14 mouse cellular contexts compared by ENCODE assay signal in the genomic region with DNA sequence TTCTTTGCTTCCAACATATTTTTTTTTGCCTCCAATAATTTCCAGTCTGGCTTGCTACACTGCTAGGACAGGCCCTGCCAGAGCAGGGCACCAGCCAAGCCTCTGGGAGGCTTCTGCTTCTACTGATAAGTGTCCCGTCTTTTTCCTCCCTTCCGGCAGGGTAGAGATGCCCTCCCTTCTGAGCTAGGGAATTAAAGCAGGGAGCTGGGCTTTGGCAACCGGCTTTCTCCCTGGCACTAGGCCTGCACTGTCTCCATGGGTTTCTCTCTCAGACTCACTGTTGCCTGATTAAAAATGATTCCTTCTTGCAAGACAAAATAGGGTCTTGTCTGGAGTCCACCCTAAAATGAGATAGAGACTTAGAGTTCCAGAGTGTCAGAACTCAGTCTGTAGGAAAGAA.
A peak's percentile ranks its signal among the peaks of the same experiment; 100 is the strongest.
DNase-seq lines count a peak whose midpoint lies in the region; ATAC-seq and TF ChIP-seq lines count a peak whose summit lies in the region.
"Had no signal": no experiment of that assay in that cellular context is flagged by ENCODE, and none has a peak within 500 bp of the region (broad histone marks: within the 10 kb centered on the region; RNA-seq: fewer than 3 reads in every experiment).

No protein-coding gene starts in this region.

- H3K27ac ChIP-seq in heart, embryonic 10.5 days: no peak overlapping the region
- no peak overlapping the region for H3K27ac ChIP-seq in midbrain, postnatal 0 days (ENCODE audit: low read depth, low read length)
- H3K27ac ChIP-seq in midbrain, embryonic 11.5 days (ENCODE audit: low read depth, low read length): no peak overlapping the region
- H3K27ac ChIP-seq in stomach, postnatal 0 days (replicated peaks): no peak overlapping the region
- H3K27ac ChIP-seq: forebrain, embryonic 13.5 days; hindbrain, embryonic 10.5 days; liver, embryonic 15.5 days had no signal

- H3K36me3 ChIP-seq in heart, embryonic 10.5 days: no peaks in the 10 kb centered on the region
- H3K36me3 ChIP-seq in midbrain, postnatal 0 days (ENCODE audit: insufficient read depth, low read length): no peaks in the 10 kb centered on the region
- no peaks in the 10 kb centered on the region for H3K36me3 ChIP-seq in midbrain, embryonic 11.5 days (ENCODE audit: control insufficient read depth, insufficient read depth, low read length)
- no peaks in the 10 kb centered on the region for H3K36me3 ChIP-seq in stomach, postnatal 0 days (ENCODE audit: control insufficient read depth, insufficient read depth, low read length)
- H3K36me3 ChIP-seq: hindbrain, embryonic 10.5 days; liver, embryonic 15.5 days had no signal

- TF ChIP-seq EP300 in stomach, postnatal 0 days (optimal IDR thresholded peaks at IDR 0.05): no peak

- 0 out of 2 replicates have a peak, but pooled peaks have one; percentile 5 for TF ChIP-seq CTCF in midbrain, postnatal 0 days (IDR thresholded peaks at IDR 0.05)
- TF ChIP-seq CTCF in stomach, postnatal 0 days (IDR thresholded peaks at IDR 0.05; ENCODE audit: low read depth): no peak

- H3K4me3 ChIP-seq in heart, embryonic 10.5 days: no peak overlapping the region
- no peak overlapping the region for H3K4me3 ChIP-seq in midbrain, postnatal 0 days (ENCODE audit: low read depth, low read length)
- H3K4me3 ChIP-seq in midbrain, embryonic 11.5 days (ENCODE audit: low read depth, low read length): no peak overlapping the region
- no peak overlapping the region for H3K4me3 ChIP-seq in stomach, postnatal 0 days (ENCODE audit: low read depth, low read length)
- H3K4me3 ChIP-seq: forebrain, embryonic 13.5 days; hindbrain, embryonic 10.5 days; liver, embryonic 15.5 days had no signal

- WGBS in heart, embryonic 10.5 days: 37% methylated on average over 3 of the region's 3 CpGs
- WGBS in midbrain, postnatal 0 days: 29% methylated on average over 3 of the region's 3 CpGs
- 76% methylated on average over 3 of the region's 3 CpGs for WGBS in midbrain, embryonic 11.5 days
- 47% methylated on average over 3 of the region's 3 CpGs for WGBS in stomach, postnatal 0 days

- intact Hi-C loops in heart, postnatal 10 days (cut with DNase I): no loop called here

- no peaks in the 10 kb centered on the region for H3K9me3 ChIP-seq in heart, embryonic 10.5 days
- no peaks in the 10 kb centered on the region for H3K9me3 ChIP-seq in midbrain, postnatal 0 days (ENCODE audit: low read length)
- H3K9me3 ChIP-seq in midbrain, embryonic 11.5 days (ENCODE audit: control insufficient read depth, low read length): no peaks in the 10 kb centered on the region
- H3K9me3 ChIP-seq in stomach, postnatal 0 days (ENCODE audit: control insufficient read depth, low read length): no peaks in the 10 kb centered on the region
- H3K9me3 ChIP-seq: forebrain, embryonic 13.5 days; hindbrain, embryonic 10.5 days; liver, embryonic 15.5 days had no signal

- ATAC-seq in midbrain, postnatal 0 days (ENCODE audit: low FRiP score): no peak
- no peak for ATAC-seq in midbrain, embryonic 11.5 days (ENCODE audit: low FRiP score)
- ATAC-seq in stomach, postnatal 0 days (ENCODE audit: low FRiP score, low TSS enrichment): no peak
- ATAC-seq: forebrain, embryonic 13.5 days; Patski had no signal

- DNase-seq in heart, postnatal 10 days: peak; percentile 5 to 19
- DNase-seq in heart, embryonic 10.5 days (ENCODE audit: low spot score): no peak
- peak; percentile 78 for DNase-seq in midbrain, postnatal 0 days (ENCODE audit: low spot score)
- DNase-seq in midbrain, embryonic 11.5 days (ENCODE audit: low spot score, missing footprints): no peak
- peak; percentile 62 to 70 for DNase-seq in layer of hippocampus, postnatal 10 days (ENCODE audit: low spot score in 2 of 2)
- DNase-seq in right cerebral cortex, postnatal 4 days: peak; percentile 69
- no peak for DNase-seq in stomach, postnatal 0 days (ENCODE audit: low spot score)
- DNase-seq: adrenal gland, adult 2 months; retina, postnatal 1 day; thymus, postnatal 25 days had no signal

- no peak overlapping the region for H3K9ac ChIP-seq in midbrain, postnatal 0 days (replicated peaks; ENCODE audit: low read length, poor library complexity, severe bottlenecking)
- H3K9ac ChIP-seq in midbrain, embryonic 11.5 days (ENCODE audit: low read length): no peak overlapping the region
- H3K9ac ChIP-seq in stomach, postnatal 0 days (ENCODE audit: low read length): no peak overlapping the region
- H3K9ac ChIP-seq: forebrain, embryonic 13.5 days; liver, embryonic 15.5 days had no signal

- H3K4me2 ChIP-seq in midbrain, postnatal 0 days (ENCODE audit: low read depth, low read length, poor library complexity, severe bottlenecking): no peak overlapping the region
- H3K4me2 ChIP-seq in midbrain, embryonic 11.5 days: no peak overlapping the region
- H3K4me2 ChIP-seq in stomach, postnatal 0 days (replicated peaks; ENCODE audit: low read depth): no peak overlapping the region
- H3K4me2 ChIP-seq: forebrain, embryonic 13.5 days; liver, embryonic 15.5 days had no signal

- peaks cover 9% of the 10 kb centered on the region for H3K4me1 ChIP-seq in heart, embryonic 10.5 days
- no peaks in the 10 kb centered on the region for H3K4me1 ChIP-seq in midbrain, postnatal 0 days (ENCODE audit: insufficient read depth, low read length)
- H3K4me1 ChIP-seq in midbrain, embryonic 11.5 days (ENCODE audit: control insufficient read depth, insufficient read depth, low read length): 0 out of 2 replicates have a peak, but pooled peaks cover 3% of the 10 kb centered on the region
- H3K4me1 ChIP-seq in stomach, postnatal 0 days (replicated peaks; ENCODE audit: control insufficient read depth, insufficient read depth): no peaks in the 10 kb centered on the region
- H3K4me1 ChIP-seq: forebrain, embryonic 13.5 days; liver, embryonic 15.5 days had no signal

- H3K27me3 ChIP-seq in heart, embryonic 10.5 days (ENCODE audit: insufficient read depth, poor library complexity, severe bottlenecking): peaks cover 4% of the 10 kb centered on the region
- H3K27me3 ChIP-seq in midbrain, postnatal 0 days (ENCODE audit: insufficient read depth, low read length): no peaks in the 10 kb centered on the region
- H3K27me3 ChIP-seq in midbrain, embryonic 11.5 days (ENCODE audit: control insufficient read depth, insufficient read depth, low read length): no peaks in the 10 kb centered on the region
- no peaks in the 10 kb centered on the region for H3K27me3 ChIP-seq in stomach, postnatal 0 days (ENCODE audit: control insufficient read depth, insufficient read depth, low read length)
- H3K27me3 ChIP-seq: forebrain, embryonic 13.5 days; liver, embryonic 15.5 days had no signal

Comparison
In these comparisons a context has a peak if more than half of its experiments do, and no peak if none do; other contexts are left out.
1. DNase-seq: peak in heart, postnatal 10 days (2 of 2), midbrain, postnatal 0 days (single experiment), layer of hippocampus, postnatal 10 days (2 of 2) and right cerebral cortex, postnatal 4 days (single experiment); none in heart, embryonic 10.5 days (single experiment), midbrain, embryonic 11.5 days (single experiment) and stomach, postnatal 0 days (single experiment).